Mouse (Mus musculus): ENCODE measurements at regions not wholly inside any gene's neighbourhood (a gene's known extent, or its start where the extent isn't known, plus 50 kb on each side); places are given as distances from the start of the nearest gene placed in this dataset.

GRCm38 (mm10) chr14:23237376-23237775 lies 776.9 kb downstream of the Kcnma1 start:
- 85% methylated on average over 2 of the region's 2 CpGs for WGBS
- no peaks in the 10 kb centered on the region for H3K27me3 ChIP-seq (ENCODE audit: insufficient read depth, poor library complexity, severe bottlenecking)
- no peaks in the 10 kb centered on the region for H3K9me3 ChIP-seq
- DNase-seq (ENCODE audit: low spot score) = no peak
- peaks cover 7% of the 10 kb centered on the region for H3K4me1 ChIP-seq (replicated peaks)
- no peak overlapping the region for H3K27ac ChIP-seq
- no peaks in the 10 kb centered on the region for H3K36me3 ChIP-seq
- H3K4me3 ChIP-seq = no peak overlapping the region

GRCm38 (mm10) chr14:23198676-23199075 lies 815.6 kb downstream of the Kcnma1 start:
- Histone ChIP-seq H3K9me3 (no peaks in the 10 kb centered on the region), H3K27ac (no peak overlapping the region), H3K4me1 (replicated peaks) (no peaks in the 10 kb centered on the region), H3K27me3 (ENCODE audit: insufficient read depth, poor library complexity, severe bottlenecking) (no peaks in the 10 kb centered on the region), H3K36me3 (no peaks in the 10 kb centered on the region), H3K4me3 (no peak overlapping the region)
- 87% methylated on average over 3 of the region's 3 CpGs for whole genome bisulfite sequencing
- no peak for DNase-seq (ENCODE audit: low spot score)

- H3K4me1 ChIP-seq (replicated peaks) = peaks cover 11% of the 10 kb centered on the region; the same call in 1 of the 2 replicates
- no peaks in the 10 kb centered on the region for H3K27me3 ChIP-seq (ENCODE audit: insufficient read depth, poor library complexity, severe bottlenecking)
- no peak overlapping the region for H3K4me3 ChIP-seq
- no peak overlapping the region for H3K27ac ChIP-seq
- H3K9me3 ChIP-seq = no peaks in the 10 kb centered on the region
- DNase-seq (ENCODE audit: low spot score) = no peak
- no peaks in the 10 kb centered on the region for H3K36me3 ChIP-seq
- 77% methylated on average over 7 of the region's 7 CpGs for WGBS
Observed at GRCm38 (mm10) chr14:23194569-23195529, 819.4 kb downstream of the Kcnma1 start.

GRCm38 (mm10) chr14:23192566-23192965 lies 821.7 kb downstream of the Kcnma1 start:
- no peak for DNase-seq (ENCODE audit: low spot score)
- Histone ChIP-seq H3K36me3 (no peaks in the 10 kb centered on the region), H3K27ac (no peak overlapping the region), H3K4me3 (no peak overlapping the region), H3K9me3 (no peaks in the 10 kb centered on the region), H3K4me1 (replicated peaks) (peaks cover 11% of the 10 kb centered on the region; the same call in 1 of the 2 replicates), H3K27me3 (ENCODE audit: insufficient read depth, poor library complexity, severe bottlenecking) (no peaks in the 10 kb centered on the region)
- 53% methylated on average over 3 of the region's 3 CpGs for WGBS

- DNase-seq (ENCODE audit: low spot score) = peak; percentile 10
- H3K27me3 ChIP-seq (ENCODE audit: insufficient read depth, poor library complexity, severe bottlenecking) = no peaks in the 10 kb centered on the region
- H3K4me1 ChIP-seq (replicated peaks) = no peaks in the 10 kb centered on the region
- H3K4me3 ChIP-seq = no peak overlapping the region
- no peak overlapping the region for H3K27ac ChIP-seq
- H3K9me3 ChIP-seq = no peaks in the 10 kb centered on the region
- H3K36me3 ChIP-seq = no peaks in the 10 kb centered on the region
- 58% methylated on average over 6 of the region's 6 CpGs for WGBS
Observed at GRCm38 (mm10) chr14:23185359-23185758, 828.9 kb downstream of the Kcnma1 start.

GRCm38 (mm10) chr14:23169346-23169745 lies 844.9 kb downstream of the Kcnma1 start:
- H3K27me3 ChIP-seq (ENCODE audit: insufficient read depth, poor library complexity, severe bottlenecking) = no peaks in the 10 kb centered on the region
- H3K4me3 ChIP-seq = no peak overlapping the region
- WGBS = 83% methylated on average over 14 of the region's 14 CpGs
- H3K27ac ChIP-seq = no peak overlapping the region
- H3K36me3 ChIP-seq = no peaks in the 10 kb centered on the region
- no peak for DNase-seq (ENCODE audit: low spot score)
- no peaks in the 10 kb centered on the region for H3K4me1 ChIP-seq (replicated peaks)
- no peaks in the 10 kb centered on the region for H3K9me3 ChIP-seq

GRCm38 (mm10) chr14:23160567-23160966 lies 853.7 kb downstream of the Kcnma1 start:
- 53% methylated on average over 1 of the region's 1 CpGs for whole genome bisulfite sequencing
- H3K4me1 ChIP-seq (replicated peaks) = no peaks in the 10 kb centered on the region

GRCm38 (mm10) chr14:23150431-23150830 lies 863.9 kb downstream of the Kcnma1 start:
- Histone ChIP-seq H3K4me1 (replicated peaks) (no peaks in the 10 kb centered on the region), H3K9me3 (no peaks in the 10 kb centered on the region), H3K27ac (no peak overlapping the region), H3K4me3 (no peak overlapping the region), H3K27me3 (ENCODE audit: insufficient read depth, poor library complexity, severe bottlenecking) (no peaks in the 10 kb centered on the region), H3K36me3 (no peaks in the 10 kb centered on the region)
- no peak for DNase-seq (ENCODE audit: low spot score)

More at GRCm38 (mm10) chr14:23160567-23160966, 853.7 kb downstream of the Kcnma1 start:
- DNase-seq (ENCODE audit: low spot score) = no peak
- H3K9me3 ChIP-seq = no peaks in the 10 kb centered on the region
- no peak overlapping the region for H3K27ac ChIP-seq
- H3K4me3 ChIP-seq = no peak overlapping the region
- H3K36me3 ChIP-seq = no peaks in the 10 kb centered on the region
- no peaks in the 10 kb centered on the region for H3K27me3 ChIP-seq (ENCODE audit: insufficient read depth, poor library complexity, severe bottlenecking)

- no peak for DNase-seq (ENCODE audit: low spot score)
- no peaks in the 10 kb centered on the region for H3K27me3 ChIP-seq (ENCODE audit: insufficient read depth, poor library complexity, severe bottlenecking)
- no peaks in the 10 kb centered on the region for H3K9me3 ChIP-seq
- 0 out of 2 replicates have a peak, but pooled peaks cover 3% of the 10 kb centered on the region for H3K4me1 ChIP-seq (replicated peaks)
- H3K27ac ChIP-seq = no peak overlapping the region
- H3K4me3 ChIP-seq = no peak overlapping the region
- 88% methylated on average over 1 of the region's 1 CpGs for WGBS
- no peaks in the 10 kb centered on the region for H3K36me3 ChIP-seq
Observed at GRCm38 (mm10) chr14:23146981-23147380, 867.3 kb downstream of the Kcnma1 start.

- H3K4me3 ChIP-seq = no peak overlapping the region
- no peak overlapping the region for H3K27ac ChIP-seq
- no peak for DNase-seq (ENCODE audit: low spot score)
- H3K4me1 ChIP-seq (replicated peaks) = 0 out of 2 replicates have a peak, but pooled peaks cover 3% of the 10 kb centered on the region
- no peaks in the 10 kb centered on the region for H3K27me3 ChIP-seq (ENCODE audit: insufficient read depth, poor library complexity, severe bottlenecking)
- WGBS = 89% methylated on average over 1 of the region's 1 CpGs
- H3K9me3 ChIP-seq = no peaks in the 10 kb centered on the region
- H3K36me3 ChIP-seq = no peaks in the 10 kb centered on the region
Observed at GRCm38 (mm10) chr14:23140385-23140784, 873.9 kb downstream of the Kcnma1 start.

- DNase-seq (ENCODE audit: low spot score) = no peak
- Histone ChIP-seq H3K4me1 (replicated peaks) (no peaks in the 10 kb centered on the region), H3K4me3 (no peak overlapping the region), H3K27me3 (ENCODE audit: insufficient read depth, poor library complexity, severe bottlenecking) (no peaks in the 10 kb centered on the region), H3K9me3 (no peaks in the 10 kb centered on the region), H3K27ac (no peak overlapping the region), H3K36me3 (no peaks in the 10 kb centered on the region)
- 88% methylated on average over 2 of the region's 2 CpGs for WGBS
Observed at GRCm38 (mm10) chr14:23134723-23135122, 879.6 kb downstream of the Kcnma1 start.

GRCm38 (mm10) chr14:23131736-23132519 lies 882.4 kb downstream of the Kcnma1 start:
- 78% methylated on average over 7 of the region's 7 CpGs for WGBS
- DNase-seq (ENCODE audit: low spot score) = no peak
- Histone ChIP-seq H3K36me3 (no peaks in the 10 kb centered on the region), H3K9me3 (no peaks in the 10 kb centered on the region), H3K4me3 (no peak overlapping the region), H3K4me1 (replicated peaks) (no peaks in the 10 kb centered on the region), H3K27ac (no peak overlapping the region), H3K27me3 (ENCODE audit: insufficient read depth, poor library complexity, severe bottlenecking) (no peaks in the 10 kb centered on the region)

All from hindbrain, embryonic 10.5 days (tissue).